Mouse (Mus musculus) heart, postnatal 14 days (tissue): ENCODE results near the gene Pole2. TPM values are rescaled to one million over a fixed set of nuclear protein-coding genes. Genes with fewer than 3 reads are reported as not detected.

Experiments used
- DNase-seq, 2 experiments: peaks; one replicate each; pipeline ENCODE4 v3.0.0; 2021 to 2022
- intact Hi-C: fragments of 180-260 bp; cut with DNase I; formaldehyde crosslinking; loops from one replicate; pipeline ENCODE4 v1.15.1; 2025
- total RNA-seq, 2 experiments: library from RNA; stranded (reverse); gene quantifications; 2 replicates each; pipeline ENCODE4 v1.2.3; 2021

Pole2 gene
- total RNA-seq, 2 experiments from 2014 or later, result 1.6 to 2.0 TPM

- no peak for DNase-seq
- intact Hi-C loops, result loop anchor here (5.0 to 10.0 kb wide), 2 partner anchors 124 to 482 kb away; no protein-coding TSS in a partner anchor
Observed at GRCm38 (mm10) chr12:69213186-69213777, 14.7 kb downstream of the Pole2 start.

GRCm38 (mm10) chr12:69211057-69211456 lies 16.9 kb downstream of the Pole2 start:
- intact Hi-C loops, result loop anchor here (5.0 to 10.0 kb wide), 2 partner anchors 126 to 484 kb away; no protein-coding TSS in a partner anchor
- DNase-seq, result peak in 1 of 2 experiments; percentile 26

GRCm38 (mm10) chr12:69210056-69210979 lies 17.7 kb downstream of the Pole2 start:
- intact Hi-C loops, result loop anchor here (5.0 to 10.0 kb wide), 2 partner anchors 127 to 484 kb away; no protein-coding TSS in a partner anchor
- DNase-seq, result no peak

GRCm38 (mm10) chr12:69208520-69208919 lies 19.5 kb downstream of the Pole2 start:
- no peak for DNase-seq
- intact Hi-C loops, result loop anchor here (10.0 kb wide), 1 partner anchor 376 kb away; the partner anchor contains the start of gene Vcpkmt

GRCm38 (mm10) chr12:69207926-69208325 lies 20.1 kb downstream of the Pole2 start:
- intact Hi-C loops, result loop anchor here (10.0 kb wide), 1 partner anchor 377 kb away; the partner anchor contains the start of gene Vcpkmt
- DNase-seq, result no peak

- intact Hi-C loops, result loop anchor here (10.0 kb wide), 1 partner anchor 377 kb away; the partner anchor contains the start of gene Vcpkmt
- DNase-seq, result no peak
Observed at GRCm38 (mm10) chr12:69207396-69207795, 20.6 kb downstream of the Pole2 start.

GRCm38 (mm10) chr12:69204052-69204833 lies 23.8 kb downstream of the Pole2 start, which contains the start of gene Gm49384:
Gm49384 (minus strand) TSS chr12:69204267.
- DNase-seq, result no peak
- intact Hi-C loops, result loop anchor here (10.0 kb wide), 1 partner anchor 381 kb away; the partner anchor contains the start of gene Vcpkmt

- intact Hi-C loops, result loop anchor here (5.0 kb wide), 1 partner anchor 43 kb away; the partner anchor contains the start of gene Klhdc1
- DNase-seq, result no peak
Observed at GRCm38 (mm10) chr12:69198985-69199384, 29.0 kb downstream of the Pole2 start.

GRCm38 (mm10) chr12:69198164-69198535 lies 29.8 kb downstream of the Pole2 start, which contains the start of gene Dnaaf2:
Dnaaf2 (minus strand) TSS chr12:69198429.
- peak; percentile 50 to 72 for DNase-seq
- intact Hi-C loops, result loop anchor here (5.0 kb wide), 1 partner anchor 44 kb away; the partner anchor contains the start of gene Klhdc1

- intact Hi-C loops, result loop anchor here (5.0 kb wide), 1 partner anchor 45 kb away; the partner anchor contains the start of gene Klhdc1
- DNase-seq, result peak; percentile 71 to 75
Observed at GRCm38 (mm10) chr12:69197378-69198163, 30.4 kb downstream of the Pole2 start.

GRCm38 (mm10) chr12:69196444-69197377 lies 31.3 kb downstream of the Pole2 start, which contains the start of gene Gm49383:
Gm49383 (minus strand) TSS chr12:69197104.
- intact Hi-C loops, result loop anchor here (5.0 kb wide), 1 partner anchor 46 kb away; the partner anchor contains the start of gene Klhdc1
- DNase-seq, result peak; percentile 77 to 80

GRCm38 (mm10) chr12:69192637-69193036 lies 35.4 kb downstream of the Pole2 start:
- intact Hi-C loops, result loop anchor here (5.0 kb wide), 1 partner anchor 105 kb away; the partner anchor contains the start of gene Klhdc2
- no peak for DNase-seq

GRCm38 (mm10) chr12:69191396-69191795 lies 36.6 kb downstream of the Pole2 start:
- intact Hi-C loops, result loop anchor here (5.0 kb wide), 1 partner anchor 106 kb away; the partner anchor contains the start of gene Klhdc2
- no peak for DNase-seq

- DNase-seq, result peak in 1 of 2 experiments; percentile 30
- intact Hi-C loops, result loop anchor here (5.0 kb wide), 1 partner anchor 107 kb away; the partner anchor contains the start of gene Klhdc2
Observed at GRCm38 (mm10) chr12:69190522-69190921, 37.5 kb downstream of the Pole2 start.

GRCm38 (mm10) chr12:69190074-69190473 lies 37.9 kb downstream of the Pole2 start:
- no peak for DNase-seq
- intact Hi-C loops, result loop anchor here (5.0 kb wide), 1 partner anchor 107 kb away; the partner anchor contains the start of gene Klhdc2

GRCm38 (mm10) chr12:69186811-69187471 lies 41.1 kb downstream of the Pole2 start:
- intact Hi-C loops, result no loop called here
- no peak for DNase-seq

- intact Hi-C loops, result no loop called here
- no peak for DNase-seq
Observed at GRCm38 (mm10) chr12:69185371-69185770, 42.6 kb downstream of the Pole2 start.
